Mouse (Mus musculus): ENCODE results near the gene Sh2d3c.

The Sh2d3c gene

DNA sequence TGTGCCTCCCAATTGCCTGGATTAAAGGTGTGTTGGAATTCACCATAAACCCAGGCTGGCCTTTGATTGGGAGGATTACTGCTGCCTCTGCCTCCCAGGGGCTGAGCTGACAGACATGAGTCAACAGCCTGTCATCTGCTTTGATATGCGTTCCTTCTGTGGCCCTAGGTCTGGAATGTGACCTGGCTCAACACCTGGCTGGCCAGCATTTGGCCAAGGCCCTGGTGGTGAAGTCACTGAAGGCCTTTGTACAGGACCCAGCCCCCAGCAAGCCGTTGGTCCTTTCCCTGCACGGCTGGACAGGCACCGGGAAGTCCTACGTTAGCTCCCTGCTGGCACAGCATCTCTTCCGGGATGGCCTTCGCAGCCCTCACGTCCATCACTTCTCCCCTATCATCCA is 37.6 kb downstream of the Sh2d3c start:
- DNase-seq = peak in 1 of 2 experiments; percentile 37

GRCm38 (mm10) chr2:32759001-32759400 is 38.1 kb downstream of the Sh2d3c start:
- DNase-seq = no peak

DNA sequence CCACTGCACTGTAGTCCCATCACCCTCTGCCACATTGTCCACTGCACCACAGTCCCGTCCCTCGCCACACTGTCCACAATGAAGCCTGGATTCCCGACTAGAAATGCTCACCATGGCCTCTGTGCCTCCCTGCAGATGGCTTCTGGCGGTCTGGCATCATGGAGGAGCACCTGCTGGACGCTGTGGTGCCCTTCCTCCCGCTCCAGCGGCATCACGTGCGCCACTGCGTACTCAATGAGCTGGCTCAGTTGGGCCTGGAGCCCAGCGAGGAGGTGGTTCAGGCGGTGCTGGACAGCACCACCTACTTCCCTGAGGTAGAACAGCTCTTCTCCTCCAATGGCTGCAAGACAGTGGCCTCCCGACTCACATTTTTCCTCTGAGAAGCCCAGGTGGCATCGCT is 40.5 kb downstream of the Sh2d3c start:
- no peak for DNase-seq

GRCm38 (mm10) chr2:32761859-32762258 is 41.0 kb downstream of the Sh2d3c start:
- DNase-seq = no peak

DNA sequence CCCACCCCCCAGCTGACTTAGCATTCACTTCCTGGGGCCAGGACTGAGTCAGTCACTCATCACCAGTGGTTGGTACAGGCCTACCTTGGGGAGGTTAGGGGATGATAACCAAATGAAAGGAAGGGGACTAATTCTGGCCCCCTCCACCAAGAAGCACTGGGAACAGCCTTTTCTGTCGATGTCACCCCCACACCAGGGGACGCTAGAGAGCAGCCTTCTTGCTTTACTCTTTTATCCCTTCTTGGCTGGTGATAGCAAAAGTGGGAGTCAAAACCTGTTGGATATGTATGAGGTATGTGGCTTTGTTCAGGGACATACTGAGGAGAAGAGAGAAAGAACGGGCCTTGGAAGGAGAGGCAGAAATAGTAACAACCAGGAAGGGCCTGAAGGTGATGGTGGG is 42.5 kb downstream of the Sh2d3c start:
- no peak for DNase-seq

DNA sequence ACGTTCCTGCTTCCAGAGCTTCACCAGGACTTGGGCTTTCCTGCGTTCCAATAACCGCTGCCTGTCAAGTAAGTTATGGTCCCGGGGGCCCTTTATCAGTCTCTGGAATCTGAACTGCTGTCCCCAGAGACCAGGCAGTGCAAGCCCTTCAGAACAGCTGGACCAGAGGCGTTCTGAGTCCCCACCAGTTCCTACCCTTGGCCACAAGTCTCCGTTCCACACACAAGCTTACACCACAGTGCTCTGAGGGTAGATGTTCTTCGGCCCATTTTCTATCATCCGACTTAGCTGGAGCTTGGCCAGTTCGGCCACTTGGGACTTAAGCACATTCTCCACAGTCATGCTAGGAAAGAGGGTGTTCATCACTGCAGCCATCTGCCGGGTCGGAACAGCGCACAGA is 46.4 kb downstream of the Sh2d3c start:
- peak in 1 of 2 experiments; percentile 42 for DNase-seq

- peak; percentile 66 to 71 for DNase-seq
These were observed 47.9 kb downstream of the Sh2d3c start for GRCm38 (mm10) chr2:32768661-32769285.

DNA sequence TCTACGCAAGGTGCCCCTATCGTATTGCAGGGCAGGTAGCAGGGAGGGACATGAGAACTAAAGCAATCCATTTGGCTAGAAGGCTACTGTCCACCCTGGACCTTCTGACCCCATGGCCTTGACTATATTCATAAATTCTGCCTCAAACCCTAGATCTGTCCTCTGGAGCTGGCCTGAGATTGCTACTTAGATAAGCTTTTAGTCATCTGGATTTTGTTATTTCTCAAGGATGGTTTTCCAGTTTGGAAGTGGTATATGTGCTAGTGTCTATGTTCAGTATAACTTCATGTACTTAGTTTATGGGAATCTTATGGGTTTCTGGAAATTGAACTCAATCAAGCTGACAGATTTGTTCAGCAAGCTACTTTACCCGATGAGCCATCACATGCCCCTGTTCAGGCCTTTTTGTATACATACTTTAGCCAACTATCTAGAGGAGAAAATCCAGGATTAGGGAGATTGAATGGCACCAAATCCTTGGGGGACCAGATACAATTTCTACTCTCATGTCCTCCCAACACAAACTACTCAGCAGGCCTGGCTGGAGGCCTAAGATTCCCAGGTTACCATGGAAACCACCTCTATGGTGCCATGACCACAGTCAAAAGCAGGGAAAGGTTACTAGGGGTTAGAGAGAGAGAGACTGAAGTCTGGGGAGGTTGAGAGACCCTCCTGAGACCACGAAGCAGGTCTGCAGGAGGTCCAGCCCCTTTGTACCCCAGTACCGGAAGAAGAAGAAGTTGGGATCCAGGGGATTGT is 48.7 kb downstream of the Sh2d3c start:
- DNase-seq = no peak

DNA sequence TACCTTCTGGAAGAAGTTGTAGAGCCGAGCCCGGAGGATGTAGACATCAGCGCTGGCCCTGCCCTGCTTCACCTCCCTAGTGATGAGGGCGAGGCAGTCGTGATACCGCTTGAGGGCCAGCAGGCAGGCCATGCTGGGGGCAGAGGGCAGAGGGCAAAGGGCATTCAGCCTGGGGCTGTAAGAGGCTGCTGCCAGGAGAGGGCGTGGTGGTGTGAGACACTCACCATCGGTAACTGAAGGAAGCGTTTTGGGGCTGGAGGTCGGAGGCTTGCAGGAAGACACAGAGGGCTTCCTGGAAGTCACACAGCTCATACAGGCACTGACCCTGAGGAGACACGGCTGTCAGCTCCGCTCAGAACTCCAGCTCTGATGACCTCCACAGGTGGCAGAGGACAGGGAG is 51.0 kb downstream of the Sh2d3c start:
- DNase-seq = peak in 1 of 2 experiments; percentile 54

DNA sequence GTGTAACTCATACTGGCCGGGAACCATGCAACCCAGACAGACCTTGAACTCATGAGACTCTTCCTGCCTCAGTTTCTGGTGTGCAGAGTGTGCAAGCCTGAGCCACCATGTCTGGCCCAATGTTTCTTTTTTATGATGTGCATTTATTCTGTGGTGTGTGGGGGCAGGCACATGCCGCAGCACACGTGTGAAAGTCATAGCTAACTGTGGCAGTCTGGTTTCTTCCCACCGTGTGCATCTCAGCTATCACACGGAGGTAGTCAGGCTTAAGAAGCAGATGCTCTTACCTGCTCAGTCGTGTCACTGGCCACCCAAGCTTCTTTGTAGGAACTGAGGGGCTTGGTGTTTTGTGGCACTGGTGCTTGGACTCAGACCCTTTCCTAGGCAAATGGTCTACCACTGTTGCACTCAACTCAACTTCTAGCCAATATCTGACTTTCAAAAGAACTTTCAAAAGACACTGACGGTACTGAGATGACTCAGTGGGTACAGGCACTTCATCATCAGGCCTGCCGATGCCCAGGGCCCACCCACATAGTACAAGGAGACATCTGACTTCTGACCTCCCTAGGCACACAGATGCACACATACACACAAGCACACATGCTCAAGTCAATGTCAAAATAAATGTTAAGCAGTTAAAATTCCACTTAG is 51.9 kb downstream of the Sh2d3c start:
- DNase-seq = no peak

DNA sequence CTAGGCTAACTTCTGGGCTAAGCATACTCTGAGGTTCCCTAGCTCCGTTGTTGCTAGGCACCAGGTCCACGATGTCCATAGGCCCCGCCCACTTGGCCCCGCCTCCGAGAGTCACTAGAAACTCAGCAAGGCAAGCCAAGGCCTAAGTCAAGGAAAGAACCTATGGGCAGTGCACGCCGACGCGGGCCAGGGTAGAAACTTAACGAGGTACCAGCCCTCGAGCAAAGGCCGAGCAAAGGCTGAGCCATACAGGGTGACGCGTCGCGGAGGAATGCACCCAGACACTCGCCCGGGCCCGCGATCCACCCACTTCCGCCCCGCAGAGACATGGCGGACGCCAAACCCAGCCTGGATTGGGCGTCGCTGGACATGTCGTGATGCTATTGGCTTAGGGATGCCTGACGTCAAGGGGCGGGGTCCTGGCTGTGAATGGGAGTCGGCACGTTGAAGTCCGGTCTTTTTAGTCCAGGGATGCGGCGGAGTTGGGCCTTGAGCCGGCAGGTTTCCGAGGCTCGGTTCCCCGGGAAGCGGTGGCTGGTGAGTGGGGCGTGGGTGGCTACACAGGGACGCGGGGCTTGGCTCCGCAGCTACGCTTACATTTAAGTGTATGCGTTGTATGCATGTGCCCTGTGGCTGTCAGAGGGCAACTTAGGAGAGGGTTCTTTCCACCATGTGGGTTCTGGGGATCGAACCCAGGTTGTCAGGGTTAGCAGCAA is 54.7 kb downstream of the Sh2d3c start, which contains the start of the genes Ttc16 and Ptrh1:
TSS of gene Ttc16 (minus strand) at position 275 of the 716 bp plus-strand sequence.
TSS of gene Ptrh1 (plus strand) at position 428 of the 716 bp plus-strand sequence.
- peak; percentile 99 for DNase-seq

GRCm38 (mm10) chr2:32776192-32776591 is 55.3 kb downstream of the Sh2d3c start:
- DNase-seq = no peak

GRCm38 (mm10) chr2:32778081-32778480 is 57.2 kb downstream of the Sh2d3c start:
- no peak for DNase-seq

DNA sequence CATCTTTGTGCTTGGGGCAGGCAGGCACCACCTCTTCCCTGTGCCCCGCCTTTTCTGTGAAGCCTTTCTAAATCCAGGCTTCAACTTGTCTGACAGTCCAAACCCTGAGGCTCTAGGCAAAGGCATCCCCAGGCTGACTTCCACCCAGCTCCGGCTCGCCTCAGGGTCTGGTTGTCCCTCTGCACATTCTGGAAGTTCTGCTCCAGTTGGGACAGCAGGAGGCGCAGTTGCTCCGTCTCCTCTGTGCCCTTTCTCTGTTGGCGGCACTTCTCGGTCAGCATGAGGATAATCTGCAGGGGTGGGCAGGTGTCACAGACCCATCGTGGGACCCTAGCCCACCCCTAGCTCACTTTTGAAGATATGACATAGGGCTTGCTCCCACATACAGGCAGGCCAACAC is 58.3 kb downstream of the Sh2d3c start:
- DNase-seq = peak; percentile 84 to 88

GRCm38 (mm10) chr2:32779714-32780113 is 58.9 kb downstream of the Sh2d3c start:
- no peak for DNase-seq

DNA sequence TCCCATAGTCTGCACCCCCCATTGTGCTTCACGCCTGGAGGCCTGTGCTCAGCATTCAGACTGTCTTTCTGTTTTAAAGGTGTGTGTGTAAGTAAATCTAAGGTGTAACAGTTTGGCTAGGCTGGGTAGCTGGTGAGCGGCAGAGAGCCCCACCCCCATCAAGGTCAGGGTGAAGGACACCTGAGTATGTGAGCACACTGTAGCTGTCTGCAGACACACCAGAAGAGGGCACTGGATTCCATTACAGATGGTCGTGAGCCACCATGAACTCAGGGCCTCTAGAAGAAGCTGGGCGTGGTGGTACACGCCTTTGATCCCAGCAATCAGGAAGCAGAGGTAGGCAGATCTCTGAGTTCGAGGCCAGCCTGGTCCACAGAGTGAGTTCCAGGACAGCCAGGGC is 60.9 kb downstream of the Sh2d3c start:
- no peak for DNase-seq

DNA sequence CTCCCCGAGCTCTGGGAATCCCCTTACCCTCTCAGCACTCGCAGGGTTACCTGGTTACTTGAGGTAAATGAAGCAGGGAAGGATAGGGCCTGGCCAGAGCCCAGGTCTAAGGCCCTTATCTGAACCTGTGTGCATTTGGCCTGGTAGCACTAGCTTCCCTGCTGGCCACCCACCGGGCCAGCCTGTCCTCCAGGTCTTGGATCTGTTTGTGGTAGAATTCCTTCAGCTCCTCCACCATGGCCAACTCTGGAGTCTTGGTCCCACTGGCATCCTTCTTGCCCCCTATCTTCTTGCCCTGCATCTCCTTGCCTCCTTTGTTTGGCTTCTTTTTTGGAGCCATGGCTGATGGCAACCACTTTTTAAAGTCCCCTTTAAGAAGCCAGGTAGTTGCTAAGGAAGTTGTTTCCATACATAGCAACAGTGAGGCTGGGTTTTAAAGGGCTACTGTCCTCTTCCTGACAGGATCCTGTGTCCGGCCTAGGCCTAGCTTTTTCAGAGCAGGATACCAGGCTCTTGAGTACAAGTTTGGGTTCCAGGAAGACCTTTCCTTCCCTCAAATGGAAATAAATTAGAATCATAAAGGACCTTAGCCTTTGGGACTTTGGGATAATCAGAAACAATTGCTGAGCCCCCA is 63.3 kb downstream of the Sh2d3c start, which contains the start of gene Cfap157:
TSS of gene Cfap157 (minus strand) at position 381 of the 634 bp plus-strand sequence.
- peak in 1 of 2 experiments; percentile 42 for DNase-seq

DNA sequence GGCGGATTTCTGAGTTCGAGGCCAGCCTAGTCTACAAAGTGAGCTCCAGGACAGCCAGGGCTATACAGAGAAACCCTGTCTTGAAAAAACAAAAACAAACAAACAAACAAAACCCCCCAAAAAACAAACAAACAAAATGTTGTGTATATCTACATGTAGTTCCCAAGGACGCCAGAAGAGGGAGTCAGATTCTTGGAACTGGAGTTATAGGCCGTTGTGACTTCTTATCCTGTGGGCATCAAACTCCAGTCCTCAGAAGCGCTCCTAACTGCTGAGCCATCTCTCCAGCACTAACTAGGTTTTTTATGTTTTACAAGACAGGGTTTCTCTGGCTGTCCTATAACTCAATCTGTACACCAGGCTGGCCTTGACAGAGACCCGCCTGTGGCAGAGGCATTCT is 66.3 kb downstream of the Sh2d3c start:
- DNase-seq = no peak

DNA sequence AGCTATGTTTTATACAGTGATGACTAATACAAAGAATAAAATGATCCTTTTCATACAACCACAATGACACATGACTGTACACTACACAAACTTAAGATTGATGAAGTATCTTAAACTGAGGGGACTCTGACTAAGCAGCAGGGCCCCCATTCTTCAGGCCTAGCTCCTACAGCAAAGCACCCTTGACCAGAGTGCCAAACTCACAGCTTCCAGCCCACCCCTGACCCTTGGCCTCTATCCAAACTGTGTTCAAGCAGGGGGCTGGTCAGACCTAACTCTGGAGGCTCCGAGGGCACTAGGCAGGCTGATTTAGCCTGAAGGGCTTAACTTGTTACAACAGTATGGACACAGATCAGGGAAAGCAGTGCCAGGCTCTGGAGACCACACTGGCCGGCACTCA is 67.7 kb downstream of the Sh2d3c start:
- DNase-seq = no peak

GRCm38 (mm10) chr2:32791297-32791696 is 70.4 kb downstream of the Sh2d3c start:
- DNase-seq = peak in 1 of 2 experiments; percentile 41

DNA sequence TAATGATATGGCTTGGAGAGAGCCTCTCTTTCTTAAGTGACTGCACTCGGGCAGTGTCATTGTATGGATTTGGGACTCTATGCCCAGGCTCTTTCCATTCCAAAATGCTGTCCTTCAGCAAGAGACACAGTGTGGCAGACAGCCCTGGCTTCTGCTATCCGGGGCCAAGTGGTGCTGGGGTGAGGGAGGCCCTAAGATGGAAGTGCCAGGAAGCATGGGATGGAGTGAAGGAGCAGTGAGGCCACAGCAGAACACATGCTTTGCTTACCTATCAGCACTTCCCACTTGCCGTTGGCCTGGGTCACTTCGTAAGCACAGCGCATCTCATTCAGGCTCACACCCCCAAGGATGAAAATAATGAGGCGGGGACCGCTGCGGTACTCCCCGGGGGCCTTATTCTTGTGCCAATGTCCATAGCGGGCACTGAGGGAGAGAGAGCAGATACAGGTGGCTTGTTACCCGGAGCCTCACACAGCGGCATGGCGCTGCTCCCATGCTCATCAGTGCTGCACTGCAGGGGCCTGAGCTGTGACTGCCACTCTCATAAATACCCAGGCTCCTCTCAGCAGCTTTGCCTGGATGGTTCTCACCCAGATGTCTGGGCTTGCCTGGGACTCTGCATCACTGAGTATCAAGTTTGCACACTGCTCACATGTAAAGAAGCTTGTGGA is 75.0 kb downstream of the Sh2d3c start:
- no peak for DNase-seq
